Mouse (Mus musculus): ENCODE measurements around the gene Gm21760. TPM values are rescaled to one million over a fixed set of nuclear protein-coding genes. Genes with fewer than 3 reads are reported as not detected.
"Not testable (repeated sequence)": the region's sequence is repeated elsewhere in the genome, so short reads cannot be mapped to it uniquely, and the experiment has no call there.

Gene Gm21760
- not detected in 2 replicates for polyA plus RNA-seq (2015; fragmentation: Nextera tagmentation; extraction: Ambion mirVana)

DNA sequence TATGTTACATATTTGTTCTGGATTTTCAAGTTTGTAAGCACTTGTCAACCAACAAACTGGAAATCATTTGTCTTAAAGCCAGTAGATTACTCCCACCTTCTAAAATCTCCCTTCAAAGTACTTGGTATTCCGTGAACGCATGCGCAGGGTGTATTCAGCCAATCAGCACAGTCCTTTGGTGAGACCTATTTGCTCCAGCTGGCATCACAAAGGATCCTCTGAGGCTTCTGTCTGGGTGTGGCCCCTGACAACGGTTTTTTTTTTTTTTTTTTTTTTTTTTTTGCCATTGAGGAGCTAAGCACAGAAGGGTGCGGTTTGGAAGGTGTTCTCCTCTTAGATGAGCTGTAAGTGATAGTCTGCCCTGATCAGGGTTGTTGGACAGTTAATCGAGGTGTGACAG lies at the start of gene Gm21760:
TSS of gene Gm21760 (plus strand) at position 301 of the 400 bp plus-strand sequence.
- ATAC-seq (ENCODE audit: extremely low read depth, insufficient number of reproducible peaks, low FRiP score, low TSS enrichment); H3K27ac ChIP-seq (replicated peaks); H3K4me3 ChIP-seq; H3K36me3 ChIP-seq; H3K9ac ChIP-seq; H3K4me1 ChIP-seq; H3K4me2 ChIP-seq; H3K9me3 ChIP-seq; H3K27me3 ChIP-seq (replicated peaks): not testable (repeated sequence)
- no CpG with 5 or more reads among the region's 6 CpGs for WGBS

Data from heart, embryonic 13.5 days (tissue).